In the genomic region with DNA sequence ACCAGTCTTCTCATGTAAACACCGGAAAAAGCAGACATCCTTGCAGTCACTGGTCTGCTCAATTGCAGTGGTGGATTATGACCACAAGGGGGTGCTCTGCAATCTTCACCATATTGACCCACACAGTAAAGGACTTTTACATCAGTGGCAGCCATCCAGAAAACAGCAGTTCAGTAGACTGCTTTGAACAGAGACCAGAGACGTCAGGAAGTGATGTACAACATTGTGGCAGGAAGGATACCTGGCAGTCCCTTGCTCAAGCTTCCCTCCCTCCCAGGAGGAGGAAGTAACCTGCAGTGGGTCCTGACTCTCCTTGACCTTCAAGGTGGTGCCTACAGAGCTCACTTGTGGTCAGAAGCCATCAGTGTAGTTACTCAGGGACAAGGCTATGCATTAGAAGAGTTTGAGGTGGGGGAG, we compare ENCODE assay signal across 8 mouse cellular contexts. TPM values are rescaled to one million over a fixed set of nuclear protein-coding genes. Genes with fewer than 3 reads are reported as not detected.
DNase-seq lines count a peak whose midpoint lies in the region; ATAC-seq lines count a peak whose summit lies in the region.

No protein-coding gene starts in this region.

- peaks cover 8% of the 10 kb centered on the region for H3K36me3 ChIP-seq in hindbrain, embryonic 10.5 days
- no peaks in the 10 kb centered on the region for H3K36me3 ChIP-seq in hindbrain, embryonic 16.5 days (ENCODE audit: control insufficient read depth, insufficient read depth, low read length)

- no peak overlapping the region for H3K27ac ChIP-seq in hindbrain, embryonic 10.5 days
- H3K27ac ChIP-seq in hindbrain, embryonic 16.5 days (ENCODE audit: low read depth, low read length), result no peak overlapping the region

- H3K4me2 ChIP-seq in hindbrain, embryonic 16.5 days (ENCODE audit: low read length), result no peak overlapping the region

- peak; percentile 71 for DNase-seq in hindbrain, embryonic 10.5 days (ENCODE audit: low spot score)
- DNase-seq in NIH3T3 (ENCODE audit: low read depth), result peak; percentile 84
- peak; percentile 88 for DNase-seq in embryo, embryonic 10.5 days (ENCODE audit: low spot score)
- peak; percentile 68 to 79 for DNase-seq in heart, postnatal 36 days
- DNase-seq in left cerebral cortex, postnatal 10 days (ENCODE audit: extremely low spot score in 1 of 2, low spot score in 2 of 2), result peak; percentile 63 to 78
- DNase-seq in lung, postnatal 4 days, result peak; percentile 74 to 86
- DNase-seq in spleen, postnatal 4 days (ENCODE audit: low spot score in 2 of 2), result peak; percentile 82 to 88

- peaks cover 2% of the 10 kb centered on the region; the same call in 1 of the 2 replicates for H3K9me3 ChIP-seq in hindbrain, embryonic 10.5 days
- H3K9me3 ChIP-seq in hindbrain, embryonic 16.5 days (ENCODE audit: control insufficient read depth, low read length), result no peaks in the 10 kb centered on the region

- H3K4me1 ChIP-seq in hindbrain, embryonic 10.5 days (replicated peaks), result peaks cover 36% of the 10 kb centered on the region
- H3K4me1 ChIP-seq in hindbrain, embryonic 16.5 days (ENCODE audit: control insufficient read depth, insufficient read depth, low read depth, low read length), result peaks cover 15% of the 10 kb centered on the region

- H3K27me3 ChIP-seq in hindbrain, embryonic 10.5 days (ENCODE audit: insufficient read depth, poor library complexity, severe bottlenecking), result no peaks in the 10 kb centered on the region
- no peaks in the 10 kb centered on the region for H3K27me3 ChIP-seq in hindbrain, embryonic 16.5 days (replicated peaks; ENCODE audit: control insufficient read depth, insufficient read depth, low read length)

- WGBS in hindbrain, embryonic 10.5 days, result 14% methylated on average over 2 of the region's 2 CpGs
- 10% methylated on average over 2 of the region's 2 CpGs for WGBS in hindbrain, embryonic 16.5 days

- intact Hi-C loops in heart, postnatal 36 days (cut with DNase I), result loop anchor here (1.0 to 10.0 kb wide), 2 partner anchors 45 to 453 kb away; partner anchors contain the start of gene Vegfa
- intact Hi-C loops in left cerebral cortex, postnatal 10 days (cut with DNase I), result loop anchor here (5.0 kb wide), 2 partner anchors 46 to 61 kb away; no protein-coding TSS in a partner anchor

- ATAC-seq in hindbrain, embryonic 16.5 days, result no peak

- no peak overlapping the region for H3K9ac ChIP-seq in hindbrain, embryonic 16.5 days (ENCODE audit: low read depth, low read length)

- no peak overlapping the region for H3K4me3 ChIP-seq in hindbrain, embryonic 10.5 days
- H3K4me3 ChIP-seq in hindbrain, embryonic 16.5 days (ENCODE audit: low read length), result no peak overlapping the region

RNA-seq across cellular contexts. Expression of gene Hsp90ab1, which starts 8.5 kb away (rescaled TPM):
- 1,585 and 2,006 TPM in 2 replicates for polyA plus RNA-seq in hindbrain, embryonic 10.5 days (2016; fragmentation: Nextera tagmentation; extraction: Ambion mirVana)
- polyA plus RNA-seq in hindbrain, embryonic 16.5 days (2015; fragmentation: Nextera tagmentation; extraction: Ambion mirVana), result 1,542 and 1,571 TPM in 2 replicates
- total RNA-seq in heart, postnatal 36 days (2021), result 1,000 to 10,000 TPM; 1,126 to 1,337 TPM
- total RNA-seq in left cerebral cortex, postnatal 10 days (2021), result 1,000 to 10,000 TPM; 1,675 to 1,723 TPM

RNA-seq across cellular contexts. Expression of gene Slc29a1, which starts 17.8 kb away (rescaled TPM):
- polyA plus RNA-seq in hindbrain, embryonic 10.5 days (2016; fragmentation: Nextera tagmentation; extraction: Ambion mirVana), result 60.4 and 72.0 TPM in 2 replicates
- 55.7 and 56.5 TPM in 2 replicates for polyA plus RNA-seq in hindbrain, embryonic 16.5 days (2015; fragmentation: Nextera tagmentation; extraction: Ambion mirVana)
- total RNA-seq in heart, postnatal 36 days (2021), result 10 to 100 TPM; 66.7 to 73.5 TPM
- 10 to 100 TPM; 30.3 to 33.3 TPM for total RNA-seq in left cerebral cortex, postnatal 10 days (2021)

RNA-seq across cellular contexts. Expression of gene Slc35b2, which starts 17.9 kb away (rescaled TPM):
- polyA plus RNA-seq in hindbrain, embryonic 10.5 days (2016; fragmentation: Nextera tagmentation; extraction: Ambion mirVana), result 121 TPM in 2 replicates
- 96.2 and 101 TPM in 2 replicates for polyA plus RNA-seq in hindbrain, embryonic 16.5 days (2015; fragmentation: Nextera tagmentation; extraction: Ambion mirVana)
- 10 to 100 TPM; 27.6 to 32.7 TPM for total RNA-seq in heart, postnatal 36 days (2021)
- 10 to 100 TPM; 43.8 to 46.7 TPM for total RNA-seq in left cerebral cortex, postnatal 10 days (2021)

RNA-seq across cellular contexts. Expression of gene Mymx, which starts 20.3 kb away (rescaled TPM):
- polyA plus RNA-seq in hindbrain, embryonic 10.5 days (2016; fragmentation: Nextera tagmentation; extraction: Ambion mirVana), result 0.62 TPM in 1 of 2 replicates, not detected in the other
- 1.2 TPM in 1 of 2 replicates, not detected in the other for polyA plus RNA-seq in hindbrain, embryonic 16.5 days (2015; fragmentation: Nextera tagmentation; extraction: Ambion mirVana)
- total RNA-seq in heart, postnatal 36 days (2021), result not detected
- total RNA-seq in left cerebral cortex, postnatal 10 days (2021), result not detected

RNA-seq across cellular contexts. Expression of gene Nfkbie, which starts 26.1 kb away (rescaled TPM):
- 8.3 and 9.7 TPM in 2 replicates for polyA plus RNA-seq in hindbrain, embryonic 10.5 days (2016; fragmentation: Nextera tagmentation; extraction: Ambion mirVana)
- polyA plus RNA-seq in hindbrain, embryonic 16.5 days (2015; fragmentation: Nextera tagmentation; extraction: Ambion mirVana), result 6.1 and 6.8 TPM in 2 replicates
- total RNA-seq in heart, postnatal 36 days (2021), result 1 to 10 TPM; 1.4 to 1.5 TPM
- 1 to 10 TPM; 2.5 to 2.6 TPM for total RNA-seq in left cerebral cortex, postnatal 10 days (2021)
